Mouse (Mus musculus) olfactory bulb, adult 2 months (tissue): ENCODE data around the gene Sgk2.

Experiments used
- CTCF ChIP-seq: fragments of 200-500 bp; IDR thresholded peaks from 2 replicates; pipeline ENCODE4 v1.5.1; 2012; ENCODE audit warnings: low read depth, mild to moderate bottlenecking, low read length, moderate library complexity; ENCODE audit not compliant: insufficient read depth
- POLR2A ChIP-seq: fragments of 200-500 bp; IDR thresholded peaks from 2 replicates; pipeline ENCODE4 v1.6.1; 2012; ENCODE audit warnings: mild to moderate bottlenecking, low read depth, low read length, moderate library complexity; ENCODE audit not compliant: insufficient read depth

GRCm38 (mm10) chr2:162946964-162947363 is 40.2 kb upstream of the Sgk2 start:
- TF ChIP-seq CTCF: no peak
- TF ChIP-seq POLR2A: no peak
